Mouse (Mus musculus) C2C12 (cell line): ENCODE data around the gene Slc25a42.

Source experiments
- CTCF ChIP-seq: IDR thresholded peaks from one replicate; pipeline ENCODE4 v1.5.1; 2011; ENCODE audit not compliant: control insufficient read depth, insufficient read depth, insufficient read length
- MAX ChIP-seq: IDR thresholded peaks from one replicate; pipeline ENCODE4 v1.6.1; 2011; ENCODE audit warnings: mild to moderate bottlenecking, control low read depth

GRCm38 (mm10) chr8:70234781-70235128 is 22.6 kb upstream of the Slc25a42 start:
- TF ChIP-seq CTCF (no peak), MAX (no peak)
